Mouse (Mus musculus) MEL (cell line): ENCODE results near the gene Ppp1r37. TPM values are rescaled to one million over a fixed set of nuclear protein-coding genes. Genes with fewer than 3 reads are reported as not detected.

ENCODE experiments used
- DNase-seq: peaks from one replicate; pipeline ENCODE4 v3.0.0; 2011; ENCODE audit warnings: low read depth, low spot score
- H3K27ac ChIP-seq: 2 replicates; pipeline ENCODE4 v1.5.1; 2012; ENCODE audit warnings: low read depth, mild to moderate bottlenecking, control low read depth, low read length, moderate library complexity; ENCODE audit not compliant: control insufficient read depth
- H3K27me3 ChIP-seq, 2 experiments: fragments of 150-350 bp in 1 of 2; sonication (generic) in 1 of 2; 2 replicates each; pipeline ENCODE4 v1.6.1; 2012; ENCODE audit warnings: low read length in 2 of 2, mild to moderate bottlenecking in 2 of 2, improper control_type of control experiment in 1 of 2, moderate library complexity in 1 of 2; ENCODE audit not compliant: insufficient read depth in 2 of 2, control insufficient read depth in 1 of 2
- H3K36me3 ChIP-seq, 2 experiments: 2 replicates each; pipeline ENCODE4 v1.6.1; 2012 to 2014; ENCODE audit warnings: low read length in 2 of 2, improper control_type of control experiment in 1 of 2, inconsistent platforms in 1 of 2, mild to moderate bottlenecking in 1 of 2; ENCODE audit not compliant: insufficient read depth in 2 of 2, control insufficient read depth in 1 of 2
- H3K4me1 ChIP-seq, 2 experiments: fragments of 150-350 bp in 1 of 2; sonication (generic) in 1 of 2; 2 replicates each; pipeline ENCODE4 v1.6.1; 2012; ENCODE audit warnings: low read length in 2 of 2, improper control_type of control experiment in 1 of 2, mild to moderate bottlenecking in 1 of 2; ENCODE audit not compliant: insufficient read depth in 2 of 2, control insufficient read depth in 1 of 2
- H3K4me3 ChIP-seq, 2 experiments: fragments of 150-350 bp in 1 of 2; sonication (generic) in 1 of 2; 2 replicates each; pipeline ENCODE4 v1.5.1; 2012; ENCODE audit warnings: low read depth in 2 of 2, low read length in 2 of 2, mild to moderate bottlenecking in 2 of 2, moderate library complexity in 2 of 2, control low read depth in 1 of 2, improper control_type of control experiment in 1 of 2; ENCODE audit not compliant: control insufficient read depth in 1 of 2, insufficient read depth in 1 of 2
- H3K79me2 ChIP-seq: 2 replicates; pipeline ENCODE4 v1.6.1; 2012; ENCODE audit warnings: mild to moderate bottlenecking, low read length, moderate library complexity; ENCODE audit not compliant: control insufficient read depth, poor library complexity, insufficient read depth
- H3K9ac ChIP-seq: 2 replicates; pipeline ENCODE4 v1.6.1; 2012; ENCODE audit warnings: low read depth, mild to moderate bottlenecking, control low read depth, low read length, moderate library complexity; ENCODE audit not compliant: control insufficient read depth, poor library complexity, severe bottlenecking
- H3K9me3 ChIP-seq: fragments of 150-350 bp; sonication (generic); replicated peaks from 2 replicates; pipeline ENCODE4 v1.6.1; 2012; ENCODE audit warnings: mild to moderate bottlenecking, low read length, improper control_type of control experiment, moderate library complexity; ENCODE audit not compliant: insufficient read depth
- CTCF ChIP-seq, 3 experiments: IDR thresholded peaks in 2 of 3; conservative IDR thresholded peaks in 1 of 3; 2 replicates each; pipeline ENCODE4 v1.5.1; 2011 to 2012; ENCODE audit warnings: low read length in 3 of 3, low read depth in 2 of 3, mild to moderate bottlenecking in 2 of 3, improper control_type of control experiment in 1 of 3, inconsistent platforms in 1 of 3, mixed read lengths in 1 of 3, moderate library complexity in 1 of 3; ENCODE audit not compliant: control insufficient read depth in 1 of 3, insufficient read depth in 1 of 3, poor library complexity in 1 of 3, severe bottlenecking in 1 of 3
- E2F4 ChIP-seq: IDR thresholded peaks from 2 replicates; pipeline ENCODE4 v1.6.1; 2011; ENCODE audit warnings: low read depth, low read length, improper control_type of control experiment, borderline replicate concordance
- ELF1 ChIP-seq: IDR thresholded peaks from 2 replicates; pipeline ENCODE4 v1.6.1; 2014; ENCODE audit warnings: low read depth, mild to moderate bottlenecking, inconsistent platforms, low read length, improper control_type of control experiment, moderate library complexity
- EP300 ChIP-seq, 2 experiments: IDR thresholded peaks; 2 replicates each; pipeline ENCODE4 v1.6.1; 2011; ENCODE audit warnings: improper control_type of control experiment in 2 of 2, low read length in 2 of 2, low read depth in 1 of 2, mild to moderate bottlenecking in 1 of 2
- ETS1 ChIP-seq: IDR thresholded peaks from 2 replicates; pipeline ENCODE4 v1.6.1; 2012; ENCODE audit warnings: low read depth, mild to moderate bottlenecking, inconsistent platforms, low read length, improper control_type of control experiment, moderate library complexity
- GATA1 ChIP-seq: IDR thresholded peaks from 2 replicates; pipeline ENCODE4 v1.6.1; 2011; ENCODE audit warnings: low read depth, low read length, improper control_type of control experiment
- HCFC1 ChIP-seq: IDR thresholded peaks from 2 replicates; pipeline ENCODE4 v1.6.1; 2012; ENCODE audit warnings: low read depth, mild to moderate bottlenecking, inconsistent platforms, low read length, improper control_type of control experiment, moderate library complexity
- MAX ChIP-seq: IDR thresholded peaks from 2 replicates; pipeline ENCODE4 v1.6.1; 2011; ENCODE audit warnings: low read length, improper control_type of control experiment
- MXI1 ChIP-seq: IDR thresholded peaks from 2 replicates; pipeline ENCODE4 v1.6.1; 2011; ENCODE audit warnings: mild to moderate bottlenecking, low read depth, low read length, improper control_type of control experiment
- MYB ChIP-seq: IDR thresholded peaks from 2 replicates; pipeline ENCODE4 v1.6.1; 2011; ENCODE audit warnings: mild to moderate bottlenecking, low read depth, low read length, improper control_type of control experiment
- NRF1 ChIP-seq: IDR thresholded peaks from 2 replicates; pipeline ENCODE4 v1.6.1; 2014; ENCODE audit warnings: low read depth, mild to moderate bottlenecking, inconsistent platforms, low read length, improper control_type of control experiment, moderate library complexity; ENCODE audit not compliant: poor library complexity, insufficient read depth, severe bottlenecking
- POLR2A ChIP-seq, 2 experiments: IDR thresholded peaks; 2 replicates each; pipeline ENCODE4 v1.6.1; 2011 to 2012; ENCODE audit warnings: low read length in 2 of 2, mild to moderate bottlenecking in 2 of 2, control low read depth in 1 of 2, improper control_type of control experiment in 1 of 2, low read depth in 1 of 2, moderate library complexity in 1 of 2; ENCODE audit not compliant: control insufficient read depth in 1 of 2, insufficient read depth in 1 of 2, poor library complexity in 1 of 2
- RAD21 ChIP-seq: IDR thresholded peaks from 2 replicates; pipeline ENCODE4 v1.6.1; 2011; ENCODE audit warnings: mild to moderate bottlenecking, low read depth, low read length, improper control_type of control experiment
- RCOR1 ChIP-seq: IDR thresholded peaks from 2 replicates; pipeline ENCODE4 v1.6.1; 2012; ENCODE audit warnings: low read depth, mild to moderate bottlenecking, inconsistent platforms, low read length, improper control_type of control experiment
- SIN3A ChIP-seq: IDR thresholded peaks from 2 replicates; pipeline ENCODE4 v1.6.1; 2012; ENCODE audit warnings: low read length, improper control_type of control experiment, inconsistent platforms
- SMC3 ChIP-seq: IDR thresholded peaks from 2 replicates; pipeline ENCODE4 v1.6.1; 2011; ENCODE audit warnings: low read depth, low read length, improper control_type of control experiment
- TAL1 ChIP-seq: IDR thresholded peaks from 2 replicates; pipeline ENCODE4 v1.6.1; 2012; ENCODE audit warnings: mild to moderate bottlenecking, inconsistent platforms, low read length, moderate library complexity, mixed read lengths
- TBP ChIP-seq: IDR thresholded peaks from 2 replicates; pipeline ENCODE4 v1.8.0; 2011; ENCODE audit warnings: low read depth, low read length, improper control_type of control experiment
- TCF12 ChIP-seq: IDR thresholded peaks from 2 replicates; pipeline ENCODE4 v1.6.1; 2014; ENCODE audit warnings: low read depth, mild to moderate bottlenecking, inconsistent platforms, low read length, improper control_type of control experiment, moderate library complexity
- USF1 ChIP-seq: IDR thresholded peaks from 2 replicates; pipeline ENCODE4 v1.6.1; 2014; ENCODE audit warnings: low read depth, mild to moderate bottlenecking, inconsistent platforms, low read length, improper control_type of control experiment, moderate library complexity
- ZC3H11A ChIP-seq: IDR thresholded peaks from 2 replicates; pipeline ENCODE4 v1.6.1; 2012; ENCODE audit warnings: low read depth, mild to moderate bottlenecking, inconsistent platforms, low read length, improper control_type of control experiment
- ZKSCAN1 ChIP-seq: IDR thresholded peaks from 2 replicates; pipeline ENCODE4 v1.6.1; 2012; ENCODE audit warnings: low read depth, mild to moderate bottlenecking, inconsistent platforms, low read length, improper control_type of control experiment, moderate library complexity
- ZMIZ1 ChIP-seq: IDR thresholded peaks from 2 replicates; pipeline ENCODE4 v1.6.1; 2012; ENCODE audit warnings: low read depth, mild to moderate bottlenecking, inconsistent platforms, low read length, improper control_type of control experiment, moderate library complexity
- ZNF384 ChIP-seq: IDR thresholded peaks from 2 replicates; pipeline ENCODE4 v1.6.1; 2012; ENCODE audit warnings: low read depth, mild to moderate bottlenecking, inconsistent platforms, low read length, improper control_type of control experiment
- polyA plus RNA-seq, 2 experiments: library from polyadenylated mRNA; stranded (reverse) in 1 of 2; unstranded in 1 of 2; fragments of >175 nt in 1 of 2; fragments of >200 nt in 1 of 2; gene quantifications; 2 replicates each; pipeline versions ENCODE4 v1.2.1 to v1.2.4; 2012; ENCODE audit warnings: low replicate concordance in 2 of 2, low read depth in 1 of 2; ENCODE audit not compliant: insufficient read length in 2 of 2, insufficient read depth in 1 of 2, missing spikeins in 1 of 2
- total RNA-seq: library from RNA; depleted of rRNA; stranded (reverse); fragments of 300-350 nt; gene quantifications from 2 replicates; pipeline ENCODE4 v1.2.3, GENCODE M21; 2012

Ppp1r37 gene
- total and polyA plus RNA-seq, 3 experiments = 13.6 to 29.0 TPM; not detected in 1

- no peak overlapping the region for H3K27ac ChIP-seq
- peaks cover 2 to 3% of the 10 kb centered on the region in 2 experiments; a peak in 2 of 4 replicates for H3K36me3 ChIP-seq
- TF ChIP-seq MYB (no peak), GATA1 (peak; percentile 82), TCF12 (peak; percentile 82), CTCF (IDR thresholded peaks at IDR 0.05 in 2 of 3, conservative IDR thresholded peaks at IDR 0.05 in 1 of 3; ENCODE audit: control insufficient read depth in 1 of 3, insufficient read depth in 1 of 3, low read depth in 2 of 3, low read length in 3 of 3, poor library complexity in 1 of 3, severe bottlenecking in 1 of 3) (no peak), ETS1 (peak; percentile 82), TAL1 (peak; percentile 77), SIN3A (peak; percentile 50), RCOR1 (peak; percentile 71), EP300 (IDR thresholded peaks at IDR 0.05; ENCODE audit: low read depth in 1 of 2, low read length in 2 of 2) (peak; percentile 56 to 72)
- H3K9ac ChIP-seq = no peak overlapping the region
- peak; percentile 55 for DNase-seq
- H3K27me3 ChIP-seq = no peaks in the 10 kb centered on the region
- no peak overlapping the region for H3K4me3 ChIP-seq
- H3K79me2 ChIP-seq = no peaks in the 10 kb centered on the region
- peaks cover 0 to 8% of the 10 kb centered on the region in 2 experiments; a peak in 2 of 4 replicates for H3K4me1 ChIP-seq
- no peaks in the 10 kb centered on the region for H3K9me3 ChIP-seq
Observed at GRCm38 (mm10) chr7:19593061-19593730, 30.3 kb upstream of the Ppp1r37 start.

- Histone ChIP-seq H3K27me3 (no peaks in the 10 kb centered on the region), H3K9me3 (no peaks in the 10 kb centered on the region), H3K79me2 (no peaks in the 10 kb centered on the region)
- DNase-seq = peak; percentile 87
- TF ChIP-seq SMC3 = peak; percentile 58
- no peak for TF ChIP-seq MYB
- peak; percentile 26 for TF ChIP-seq ZC3H11A
- peak; percentile 63 for TF ChIP-seq RAD21
- peak; percentile 80 to 95 (median 91) for TF ChIP-seq CTCF (IDR thresholded peaks at IDR 0.05 in 2 of 3, conservative IDR thresholded peaks at IDR 0.05 in 1 of 3; ENCODE audit: control insufficient read depth in 1 of 3, insufficient read depth in 1 of 3, low read depth in 2 of 3, low read length in 3 of 3, poor library complexity in 1 of 3, severe bottlenecking in 1 of 3)
- 0 out of 2 replicates have a peak, but pooled peaks have one; percentile 19 for TF ChIP-seq ZMIZ1
- TF ChIP-seq, all 39 proteins: peak for 5
- Histone ChIP-seq H3K4me1 (peaks cover 0 to 8% of the 10 kb centered on the region in 2 experiments; a peak in 2 of 4 replicates), H3K36me3 (peaks cover 3 to 4% of the 10 kb centered on the region in 2 experiments; a peak in 3 of 4 replicates), H3K27ac (no peak overlapping the region), H3K4me3 (no peak overlapping the region), H3K9ac (no peak overlapping the region)
Observed at GRCm38 (mm10) chr7:19589917-19590316, 27.0 kb upstream of the Ppp1r37 start.

- DNase-seq = peak; percentile 84
- Histone ChIP-seq H3K79me2 (no peaks in the 10 kb centered on the region), H3K9me3 (no peaks in the 10 kb centered on the region), H3K9ac (no peak overlapping the region), H3K27me3 (no peaks in the 10 kb centered on the region), H3K36me3 (peaks cover 3% of the 10 kb centered on the region in 2 experiments; a peak in 3 of 4 replicates), H3K4me1 (peaks cover 0 to 8% of the 10 kb centered on the region in 2 experiments; a peak in 2 of 4 replicates), H3K27ac (no peak overlapping the region; the same call in 1 of the 2 replicates), H3K4me3 (no peak overlapping the region)
- peak; percentile 57 for TF ChIP-seq RAD21
- no peak; a peak in 1 of 4 replicates for TF ChIP-seq EP300 (IDR thresholded peaks at IDR 0.05; ENCODE audit: low read depth in 1 of 2, low read length in 2 of 2)
- TF ChIP-seq RCOR1 = no peak
- no peak for TF ChIP-seq ELF1
- TF ChIP-seq POLR2A (IDR thresholded peaks at IDR 0.05; ENCODE audit: control insufficient read depth in 1 of 2, insufficient read depth in 1 of 2, low read depth in 1 of 2, low read length in 2 of 2, poor library complexity in 1 of 2) = no peak
- TF ChIP-seq MXI1 = 0 out of 2 replicates have a peak, but pooled peaks have one; percentile 19
- TF ChIP-seq E2F4 = no peak
- peak; percentile 51; the same call in 1 of the 2 replicates for TF ChIP-seq MAX
- TF ChIP-seq GATA1 = no peak
- no peak for TF ChIP-seq NRF1
- TF ChIP-seq ZKSCAN1 = no peak
- TF ChIP-seq HCFC1 = no peak
- TF ChIP-seq ZC3H11A = peak; percentile 46
- TF ChIP-seq ETS1 = no peak
- TF ChIP-seq TBP = no peak
- TF ChIP-seq ZNF384 = no peak
- 0 out of 2 replicates have a peak, but pooled peaks have one; percentile 19 for TF ChIP-seq USF1
Observed at GRCm38 (mm10) chr7:19589207-19589606, 26.3 kb upstream of the Ppp1r37 start.
